Mouse (Mus musculus): ENCODE measurements at regions not wholly inside any gene's neighbourhood (a gene's known extent, or its start where the extent isn't known, plus 50 kb on each side); places are given as distances from the start of the nearest gene placed in this dataset.

- TF ChIP-seq SIN3A (IDR thresholded peaks at IDR 0.05; ENCODE audit: low read length): no peak
- TF ChIP-seq CTCF (conservative IDR thresholded peaks at IDR 0.05 in 1 of 2, IDR thresholded peaks at IDR 0.05 in 1 of 2; ENCODE audit: low read depth in 2 of 2, low read length in 2 of 2): no peak
- no peak for TF ChIP-seq ELF1 (IDR thresholded peaks at IDR 0.05; ENCODE audit: low read depth, low read length)
- TF ChIP-seq RAD21 (IDR thresholded peaks at IDR 0.05; ENCODE audit: low read depth, low read length): no peak
- TF ChIP-seq TBP (conservative IDR thresholded peaks at IDR 0.05; ENCODE audit: low read depth, low read length): no peak
- TF ChIP-seq JUND (conservative IDR thresholded peaks at IDR 0.05; ENCODE audit: low read depth, low read length): no peak
- no peak for TF ChIP-seq NRF1 (IDR thresholded peaks at IDR 0.05; ENCODE audit: low read depth, low read length)
These were observed 198.0 kb downstream of the Irx2 start for GRCm38 (mm10) chr13:72826613-72827012.

Data from CH12.LX (cell line).